Mouse (Mus musculus) midbrain, embryonic 14.5 days (tissue): ENCODE data around the gene Mob3a. TPM values are rescaled to one million over a fixed set of nuclear protein-coding genes. Genes with fewer than 3 reads are reported as not detected.
A peak's percentile ranks its signal among the peaks of the same experiment; 100 is the strongest.

Source experiments
- ATAC-seq: fragments of 200-750 bp; cut with Nextera tagmentation; 2 replicates; pipeline ENCODE4 v1.8.0; 2017; ENCODE audit warnings: moderate number of reproducible peaks, moderate library complexity; ENCODE audit not compliant: low FRiP score, low TSS enrichment
- DNase-seq: peaks from one replicate; pipeline ENCODE4 v3.0.0-alpha.2; 2015
- H3K27ac ChIP-seq: fragments of 300-500 bp; sonication (generic); replicated peaks from 2 replicates; pipeline ENCODE4 v1.5.1; 2014; ENCODE audit warnings: mild to moderate bottlenecking, low read depth, low read length, moderate library complexity
- H3K27me3 ChIP-seq: fragments of 300-500 bp; sonication (generic); 2 replicates; pipeline ENCODE4 v1.6.1; 2014; ENCODE audit warnings: low read length, control low read depth, mixed read lengths; ENCODE audit not compliant: control insufficient read depth, insufficient read depth
- H3K36me3 ChIP-seq: fragments of 300-500 bp; sonication (generic); 2 replicates; pipeline ENCODE4 v1.6.1; 2014; ENCODE audit warnings: low read length, control low read depth; ENCODE audit not compliant: control insufficient read depth, insufficient read depth
- H3K4me1 ChIP-seq: fragments of 300-500 bp; sonication (generic); 2 replicates; pipeline ENCODE4 v1.6.1; 2014; ENCODE audit warnings: mild to moderate bottlenecking, antibody characterized with exemption, low read length, control low read depth; ENCODE audit not compliant: control insufficient read depth, insufficient read depth
- H3K4me2 ChIP-seq: fragments of 300-500 bp; sonication (generic); 2 replicates; pipeline ENCODE4 v1.6.1; 2014; ENCODE audit warnings: mild to moderate bottlenecking, low read length, moderate library complexity
- H3K4me3 ChIP-seq: fragments of 300-500 bp; sonication (generic); replicated peaks from 2 replicates; pipeline ENCODE4 v1.5.1; 2014; ENCODE audit warnings: low read depth, low read length
- H3K9ac ChIP-seq: fragments of 300-500 bp; sonication (generic); replicated peaks from 2 replicates; pipeline ENCODE4 v1.6.1; 2014; ENCODE audit warnings: mild to moderate bottlenecking, low read length, moderate library complexity
- H3K9me3 ChIP-seq: fragments of 300-500 bp; sonication (generic); 2 replicates; pipeline ENCODE4 v1.6.1; 2016; ENCODE audit warnings: low read length, control low read depth, mixed read lengths; ENCODE audit not compliant: control insufficient read depth
- WGBS: fragments of 180-500 bp; shearing (Covaris S2); extraction: QIAGEN DNeasy Blood & Tissue Kit; methylation state at CpG from one replicate; pipeline ENCODE4 v1.1.7; 2014; 5-methylcytosine and 5-hydroxymethylcytosine counted together
- polyA plus RNA-seq: library from polyadenylated mRNA; unstranded; fragments of >200 nt; fragmentation: Nextera tagmentation; extraction: Ambion mirVana; gene quantifications from 2 replicates; pipeline ENCODE4 v1.2.1, GENCODE M21; 2014

The Mob3a gene
- polyA plus RNA-seq, result 45.2 and 47.3 TPM in 2 replicates

GRCm38 (mm10) chr10:80701721-80702535 is at the start of gene Mob3a, which contains the start of gene Izumo4:
Mob3a (minus strand) TSS chr10:80701977.
Izumo4 (plus strand) TSS chr10:80702184.
- ATAC-seq, result peak; percentile 93

GRCm38 (mm10) chr10:80751188-80751832 is 49.5 kb upstream of the Mob3a start:
- no peak overlapping the region for H3K4me3 ChIP-seq

More at GRCm38 (mm10) chr10:80701721-80702535, at the start of gene Mob3a, which contains the start of gene Izumo4:
- peaks cover 22% of the 10 kb centered on the region for H3K36me3 ChIP-seq
- no peaks in the 10 kb centered on the region for H3K9me3 ChIP-seq
- peak within 1 kb of the TSS; percentile 85 for H3K27ac ChIP-seq
- peak within 1 kb of the TSS; percentile 80 for H3K4me2 ChIP-seq
- peak within 1 kb of the TSS; percentile 70 for H3K4me3 ChIP-seq
- WGBS, result under 1% methylated on average over 59 of the region's 59 CpGs
- H3K9ac ChIP-seq, result peak within 1 kb of the TSS; percentile 77
- DNase-seq, result peak; percentile 99
- H3K4me1 ChIP-seq, result peaks cover 32% of the 10 kb centered on the region
- no peaks in the 10 kb centered on the region for H3K27me3 ChIP-seq

DNA sequence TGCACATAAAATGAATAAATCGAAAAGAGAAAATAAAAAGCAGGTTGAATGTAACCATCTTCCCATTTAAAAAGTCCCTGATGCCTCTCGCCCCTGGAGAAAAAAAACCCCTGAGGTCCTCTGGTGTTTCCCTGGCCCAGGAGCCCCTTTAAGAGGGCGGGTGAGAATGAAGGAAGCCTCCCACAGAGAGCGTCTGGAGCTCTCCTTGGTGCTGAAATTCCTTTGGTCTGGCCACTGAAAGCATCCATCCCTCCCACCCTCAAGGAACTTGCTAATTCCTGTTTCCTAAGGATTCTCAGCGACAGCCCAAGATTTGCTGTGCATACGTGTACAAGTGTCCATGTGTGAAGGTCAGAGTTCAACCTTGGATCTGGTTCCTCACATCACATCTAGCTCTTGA is 46.8 kb upstream of the Mob3a start:
- no peak overlapping the region for H3K27ac ChIP-seq
- ATAC-seq (no peak), DNase-seq (peak; percentile 63)
- H3K4me3 ChIP-seq, result no peak overlapping the region
- H3K4me1 ChIP-seq, result no peaks in the 10 kb centered on the region
- no peaks in the 10 kb centered on the region for H3K27me3 ChIP-seq
- H3K36me3 ChIP-seq, result no peaks in the 10 kb centered on the region
- H3K4me2 ChIP-seq, result no peak overlapping the region
- H3K9ac ChIP-seq, result no peak overlapping the region
- 15% methylated on average over 6 of the region's 6 CpGs for WGBS
- H3K9me3 ChIP-seq, result no peaks in the 10 kb centered on the region

More at GRCm38 (mm10) chr10:80751188-80751832, 49.5 kb upstream of the Mob3a start:
- DNase-seq, result peak; percentile 5
- peaks cover 5% of the 10 kb centered on the region for H3K4me1 ChIP-seq
- no peaks in the 10 kb centered on the region for H3K27me3 ChIP-seq
- no peak overlapping the region for H3K27ac ChIP-seq
- no peaks in the 10 kb centered on the region for H3K9me3 ChIP-seq
- no peak for ATAC-seq
- no peak overlapping the region for H3K9ac ChIP-seq
- no peaks in the 10 kb centered on the region for H3K36me3 ChIP-seq
- H3K4me2 ChIP-seq, result peak overlapping the region; percentile 16; the same call in 1 of the 2 replicates
- WGBS, result 15% methylated on average over 16 of the region's 16 CpGs

DNA sequence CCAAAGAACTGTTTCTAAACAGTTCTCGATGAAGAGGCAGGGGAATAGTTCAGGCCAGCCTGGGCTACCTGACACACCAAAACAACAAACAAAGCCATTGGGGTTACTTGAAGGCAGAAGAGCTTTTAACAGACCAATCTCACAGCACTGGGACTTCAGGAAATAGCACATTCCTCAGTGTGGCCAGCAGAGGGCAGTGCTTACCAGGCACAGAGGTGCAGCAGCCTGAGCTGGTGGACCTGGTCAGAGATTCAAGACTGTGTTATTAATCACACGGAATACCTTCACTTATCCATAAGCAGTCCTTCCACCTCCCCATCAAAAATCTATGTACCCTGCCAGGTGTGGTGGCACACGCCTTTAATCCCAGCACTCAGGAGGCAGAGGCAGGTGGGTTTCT is 45.6 kb upstream of the Mob3a start:
- Histone ChIP-seq H3K27ac (no peak overlapping the region), H3K9ac (no peak overlapping the region), H3K9me3 (no peaks in the 10 kb centered on the region), H3K27me3 (no peaks in the 10 kb centered on the region), H3K36me3 (no peaks in the 10 kb centered on the region), H3K4me2 (no peak overlapping the region), H3K4me3 (no peak overlapping the region), H3K4me1 (peaks cover 4% of the 10 kb centered on the region; the same call in 1 of the 2 replicates)
- WGBS, result 16% methylated on average over 3 of the region's 3 CpGs
- DNase-seq, result peak; percentile 83
- no peak for ATAC-seq

DNA sequence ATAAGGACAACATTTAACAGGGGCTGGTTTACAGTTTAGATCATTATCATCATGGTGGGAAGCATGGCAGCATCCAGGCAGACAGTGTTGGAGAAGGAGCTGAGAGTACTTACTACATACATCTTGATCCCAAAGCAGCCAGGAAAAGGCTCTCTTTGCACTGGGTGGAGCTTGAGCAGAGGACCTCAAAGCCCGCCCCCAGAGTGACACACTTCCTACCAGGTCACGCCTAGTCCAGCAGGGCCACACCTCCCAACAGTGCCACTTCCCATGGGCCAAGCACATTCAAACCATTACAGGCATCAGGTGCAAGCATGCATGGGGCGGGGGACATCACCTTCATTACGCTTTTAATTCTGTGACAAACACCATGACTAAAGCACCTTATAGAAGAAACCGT is 42.5 kb upstream of the Mob3a start:
- no peak overlapping the region for H3K9ac ChIP-seq
- ATAC-seq (no peak), DNase-seq (no peak)
- H3K27me3 ChIP-seq, result no peaks in the 10 kb centered on the region
- peaks cover 18% of the 10 kb centered on the region for H3K4me1 ChIP-seq
- H3K36me3 ChIP-seq, result no peaks in the 10 kb centered on the region
- no peaks in the 10 kb centered on the region for H3K9me3 ChIP-seq
- no peak overlapping the region for H3K27ac ChIP-seq
- H3K4me3 ChIP-seq, result no peak overlapping the region
- WGBS, result 40% methylated on average over 5 of the region's 5 CpGs
- no peak overlapping the region for H3K4me2 ChIP-seq

DNA sequence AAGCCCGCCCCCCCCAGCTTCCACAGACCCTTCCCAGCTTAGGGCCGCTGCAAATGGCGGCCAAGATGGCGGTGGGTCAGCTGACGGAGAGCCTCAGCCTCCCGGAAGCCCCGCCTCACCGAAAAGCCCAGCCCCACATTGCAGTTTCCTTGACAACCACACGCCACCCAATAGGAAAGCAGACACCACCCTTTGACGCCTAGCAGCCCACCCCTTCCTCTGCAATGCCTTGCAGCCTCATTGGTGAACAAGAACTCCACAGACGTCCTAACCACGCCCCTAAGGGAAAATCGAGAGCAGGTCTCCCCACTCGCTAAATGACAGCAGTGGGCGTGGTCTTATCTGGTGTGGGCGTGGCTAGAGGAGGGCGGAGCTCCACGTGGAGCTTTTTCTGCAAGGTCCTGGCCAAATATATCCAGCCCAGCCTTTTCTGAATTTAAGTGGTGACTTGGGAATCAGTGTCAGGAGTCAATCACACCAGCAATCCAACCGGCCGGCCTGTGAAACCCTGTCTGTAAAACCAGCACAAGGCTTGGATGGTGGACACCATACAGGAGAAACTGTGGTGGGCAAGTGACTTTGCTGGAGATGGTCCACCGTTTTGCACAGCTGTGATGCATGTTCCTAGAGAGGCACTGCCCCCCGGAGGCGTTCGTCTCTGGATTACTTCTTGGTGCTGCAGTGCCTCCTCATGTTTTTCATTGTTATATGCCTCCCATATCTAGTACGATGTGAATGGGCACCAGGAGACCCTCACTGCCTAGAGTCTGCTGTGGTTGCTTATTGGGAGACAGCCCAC is 40.6 kb upstream of the Mob3a start, which contains the start of gene Ap3d1:
Gene Ap3d1, minus strand, starts transcription at position 85 of the 799 bp plus-strand sequence.
- Histone ChIP-seq H3K4me2 (peak within 1 kb of the TSS; percentile 96), H3K4me1 (peaks cover 18% of the 10 kb centered on the region), H3K36me3 (no peaks in the 10 kb centered on the region), H3K4me3 (peak within 1 kb of the TSS; percentile 84), H3K9me3 (no peaks in the 10 kb centered on the region), H3K27ac (peak within 1 kb of the TSS; percentile 87), H3K27me3 (no peaks in the 10 kb centered on the region), H3K9ac (peak within 1 kb of the TSS; percentile 93)
- DNase-seq, result peak; percentile 98
- ATAC-seq, result peak; percentile 99
- WGBS, result 2% methylated on average over 25 of the region's 25 CpGs

- no peaks in the 10 kb centered on the region for H3K27me3 ChIP-seq
- ATAC-seq (no peak; the same call in 1 of the 2 replicates), DNase-seq (no peak)
- peak overlapping the region; percentile 84 for H3K4me3 ChIP-seq
- peaks cover 18% of the 10 kb centered on the region for H3K4me1 ChIP-seq
- H3K4me2 ChIP-seq, result peak overlapping the region; percentile 96
- peaks cover 6% of the 10 kb centered on the region; the same call in 1 of the 2 replicates for H3K36me3 ChIP-seq
- WGBS, result under 1% methylated on average over 46 of the region's 46 CpGs
- H3K9me3 ChIP-seq, result no peaks in the 10 kb centered on the region
- H3K9ac ChIP-seq, result peak overlapping the region; percentile 93
- H3K27ac ChIP-seq, result peak overlapping the region; percentile 87
Observed at GRCm38 (mm10) chr10:80741634-80742179, 39.9 kb upstream of the Mob3a start.

DNA sequence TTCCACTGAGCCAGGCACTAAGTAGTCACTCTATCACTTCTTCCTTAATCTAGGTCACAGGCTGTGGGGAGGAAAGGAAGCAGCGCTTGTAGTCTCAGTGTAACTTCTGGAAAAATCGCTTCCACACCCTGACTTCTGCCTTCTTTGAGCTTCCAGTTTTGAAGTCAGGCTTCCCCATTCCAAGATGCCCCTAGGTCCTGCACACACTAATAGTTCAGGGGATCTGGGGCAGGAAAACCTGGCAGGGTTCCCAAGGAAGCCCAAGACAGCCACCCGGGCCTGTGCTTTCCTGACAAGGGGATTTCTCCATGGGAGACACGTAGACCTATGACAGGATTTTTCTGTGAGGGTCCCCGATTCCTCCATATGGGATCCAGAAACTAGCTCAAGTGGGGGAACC is 39.4 kb upstream of the Mob3a start:
- peaks cover 18% of the 10 kb centered on the region for H3K4me1 ChIP-seq
- peak overlapping the region; percentile 96 for H3K4me2 ChIP-seq
- DNase-seq (no peak), ATAC-seq (no peak)
- H3K9ac ChIP-seq, result peak overlapping the region; percentile 93
- H3K27ac ChIP-seq, result peak overlapping the region; percentile 87; the same call in 1 of the 2 replicates
- H3K36me3 ChIP-seq, result peaks cover 7% of the 10 kb centered on the region; the same call in 1 of the 2 replicates
- 36% methylated on average over 5 of the region's 5 CpGs for WGBS
- no peaks in the 10 kb centered on the region for H3K9me3 ChIP-seq
- no peaks in the 10 kb centered on the region for H3K27me3 ChIP-seq
- peak overlapping the region; percentile 84 for H3K4me3 ChIP-seq
